Mouse (Mus musculus): Measurements from ENCODE around the gene Tspoap1.

Tspoap1 gene

DNA sequence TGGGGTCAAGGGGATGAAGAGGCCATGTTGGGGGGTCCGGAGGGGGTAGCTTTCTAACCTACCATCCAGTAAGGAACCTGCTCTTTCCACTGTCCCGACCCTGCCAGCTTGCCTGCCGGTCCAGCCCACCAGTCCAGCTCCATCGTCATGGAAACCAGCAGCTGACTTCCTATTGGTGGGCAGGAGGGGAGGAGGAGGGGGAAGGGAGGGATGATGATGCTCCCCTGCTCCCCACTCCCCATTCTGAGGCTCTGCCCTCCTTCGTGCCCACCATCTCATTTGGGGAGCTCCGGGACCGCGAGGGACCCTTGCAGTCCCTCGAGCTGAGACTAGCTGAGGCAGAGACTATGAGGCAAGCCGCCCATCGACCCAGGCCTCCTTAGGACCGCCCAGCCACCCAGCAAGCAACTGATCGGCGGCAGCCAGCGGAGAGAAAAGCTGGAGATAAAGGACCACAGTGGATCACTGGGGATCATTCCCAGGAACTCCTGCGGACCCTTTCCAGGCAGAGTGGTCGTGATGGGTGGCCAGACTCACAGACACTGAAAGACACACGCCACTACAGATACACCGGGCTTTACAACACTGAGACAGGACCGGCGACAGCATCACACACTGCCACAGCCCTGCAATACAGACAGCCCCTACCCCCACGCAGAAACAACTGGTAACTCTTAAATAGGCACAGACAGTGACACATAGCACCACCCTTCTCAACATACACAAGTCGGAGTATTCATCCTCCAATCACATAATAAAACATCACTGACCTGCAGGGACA is at the start of gene Tspoap1:
Tspoap1 (plus strand) TSS at position 241 of the 781 bp plus-strand sequence.
- DNase-seq (ENCODE audit: low read depth in 2 of 2, low spot score in 2 of 2), result no peak

DNA sequence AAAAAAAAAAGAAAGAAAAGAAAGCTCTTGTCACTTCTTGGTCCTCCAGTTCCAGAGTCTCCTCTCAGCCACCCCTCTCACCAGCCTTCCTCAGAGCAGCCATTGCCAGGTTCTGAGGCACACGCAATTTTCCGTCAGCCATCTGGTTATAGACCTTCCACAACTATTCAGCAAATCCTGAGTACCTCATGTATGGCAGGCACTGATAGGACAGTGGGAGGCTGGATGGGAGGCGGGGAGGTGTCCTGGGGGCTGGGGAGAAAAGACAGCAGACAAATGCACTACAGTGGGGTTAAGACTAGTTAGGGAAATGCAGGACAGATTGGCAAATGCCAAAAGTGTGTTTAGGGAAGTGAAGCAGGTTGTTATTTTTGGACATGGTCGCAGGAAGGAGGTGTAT is 48.2 kb upstream of the Tspoap1 start:
- no peak for DNase-seq (ENCODE audit: low read depth in 2 of 2, low spot score in 2 of 2)

DNA sequence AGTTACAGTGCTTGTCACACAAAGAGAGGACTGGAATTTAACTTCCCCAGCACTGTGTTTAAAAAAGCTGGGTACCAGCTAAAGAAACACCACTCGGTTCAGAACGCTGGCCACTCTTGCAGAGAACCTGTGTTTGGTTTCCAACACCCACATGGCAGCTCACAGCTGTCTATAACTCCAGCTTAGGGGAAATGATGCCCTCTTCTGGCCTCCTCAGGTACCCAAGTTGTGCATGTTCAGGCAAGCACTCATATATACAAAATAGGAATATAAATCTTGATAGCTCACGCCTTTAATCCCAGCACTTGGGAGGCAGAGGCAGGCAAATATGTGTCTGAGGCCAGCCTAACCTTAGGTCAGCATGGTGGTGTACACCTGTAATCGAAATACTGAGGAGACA is 44.3 kb upstream of the Tspoap1 start:
- DNase-seq (ENCODE audit: low read depth in 2 of 2, low spot score in 2 of 2), result no peak

DNA sequence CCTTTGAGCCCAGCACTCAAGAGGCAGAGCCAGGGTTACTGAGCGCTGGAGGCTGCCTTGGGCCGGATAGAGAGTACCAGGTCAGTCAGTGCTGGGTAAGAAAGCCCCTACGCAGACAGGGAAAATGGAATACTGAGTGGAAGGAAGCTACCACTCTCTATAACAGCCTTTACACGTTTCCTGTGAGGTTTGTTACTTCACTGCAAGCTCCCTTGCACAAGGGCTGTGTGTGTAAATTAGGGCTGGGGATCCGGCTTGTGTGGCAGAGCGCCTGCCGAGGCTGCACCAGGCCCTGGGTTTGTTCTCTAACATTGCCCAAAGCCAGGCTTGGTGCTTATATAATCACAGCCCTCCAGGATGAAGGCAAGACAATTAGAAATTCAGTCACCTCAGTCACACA is 40.8 kb upstream of the Tspoap1 start:
- no peak for DNase-seq (ENCODE audit: low read depth in 2 of 2, low spot score in 2 of 2)

DNA sequence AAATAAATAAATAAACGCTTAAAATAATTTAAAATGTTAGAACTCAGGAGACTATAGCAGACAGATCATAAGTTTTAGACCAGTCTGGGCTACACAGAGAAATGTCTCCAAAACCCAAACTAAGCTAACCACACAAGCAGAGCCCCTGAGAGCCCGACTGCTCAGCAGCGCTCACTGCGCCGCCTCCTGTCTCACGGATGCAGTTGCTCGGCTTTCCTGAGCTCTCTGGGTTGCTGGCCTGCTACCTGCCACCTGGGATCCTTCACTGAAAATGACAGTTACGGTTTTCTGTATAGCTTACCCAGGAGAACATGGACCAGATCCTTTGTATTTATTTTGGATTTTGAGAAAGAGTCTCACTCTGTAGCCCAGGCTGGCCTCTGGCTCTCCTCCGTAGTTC is 40.0 kb upstream of the Tspoap1 start:
- peak; percentile 53 to 65 for DNase-seq (ENCODE audit: low read depth in 2 of 2, low spot score in 2 of 2)

DNA sequence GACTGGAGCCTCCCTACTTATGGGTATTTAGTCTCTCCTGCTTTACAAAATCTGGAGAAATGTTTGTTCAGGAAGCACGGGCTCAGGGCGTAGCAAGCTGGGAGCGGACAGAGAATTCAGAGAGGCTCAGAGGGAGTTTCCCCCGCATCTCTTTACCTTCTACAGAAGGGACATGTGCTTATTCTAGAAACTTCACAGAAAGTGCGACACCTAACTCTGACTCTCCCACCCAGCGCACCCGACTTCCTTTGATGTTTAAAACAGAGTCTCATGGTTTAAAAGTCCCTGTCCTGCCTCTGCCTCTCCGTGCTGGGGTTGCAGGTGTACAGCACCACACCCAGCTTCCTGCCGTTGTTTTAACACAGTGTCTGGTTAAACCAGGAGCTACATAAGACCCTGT is 39.5 kb upstream of the Tspoap1 start:
- DNase-seq (ENCODE audit: low read depth in 2 of 2, low spot score in 2 of 2), result peak; percentile 74 to 80

- DNase-seq (ENCODE audit: low read depth in 2 of 2, low spot score in 2 of 2), result no peak
Observed at GRCm38 (mm10) chr11:87722168-87722567, 38.2 kb upstream of the Tspoap1 start.

DNA sequence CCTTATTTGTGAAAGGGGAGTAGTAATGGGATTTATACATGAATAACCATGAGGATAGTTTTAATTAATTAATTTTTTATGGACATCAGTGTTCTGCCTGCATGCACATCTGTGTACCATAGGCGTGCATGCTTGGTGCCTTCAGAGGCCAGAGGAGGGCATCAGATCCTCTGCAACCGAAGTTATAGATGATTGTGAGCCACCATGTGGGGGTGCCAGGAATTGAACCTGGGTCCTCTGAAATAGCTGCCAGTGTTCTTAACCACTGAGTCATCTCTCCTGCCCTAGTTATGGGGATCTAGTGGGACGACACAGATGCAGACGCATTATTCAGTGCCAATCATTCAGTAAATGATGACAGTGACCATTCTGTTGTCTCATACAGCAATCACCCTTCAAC is 37.5 kb upstream of the Tspoap1 start:
- DNase-seq (ENCODE audit: low read depth in 2 of 2, low spot score in 2 of 2), result no peak

GRCm38 (mm10) chr11:87725515-87725914 is 34.8 kb upstream of the Tspoap1 start:
- DNase-seq (ENCODE audit: low read depth in 2 of 2, low spot score in 2 of 2), result no peak

- no peak for DNase-seq (ENCODE audit: low read depth in 2 of 2, low spot score in 2 of 2)
Observed at GRCm38 (mm10) chr11:87725964-87726562, 34.3 kb upstream of the Tspoap1 start.

DNA sequence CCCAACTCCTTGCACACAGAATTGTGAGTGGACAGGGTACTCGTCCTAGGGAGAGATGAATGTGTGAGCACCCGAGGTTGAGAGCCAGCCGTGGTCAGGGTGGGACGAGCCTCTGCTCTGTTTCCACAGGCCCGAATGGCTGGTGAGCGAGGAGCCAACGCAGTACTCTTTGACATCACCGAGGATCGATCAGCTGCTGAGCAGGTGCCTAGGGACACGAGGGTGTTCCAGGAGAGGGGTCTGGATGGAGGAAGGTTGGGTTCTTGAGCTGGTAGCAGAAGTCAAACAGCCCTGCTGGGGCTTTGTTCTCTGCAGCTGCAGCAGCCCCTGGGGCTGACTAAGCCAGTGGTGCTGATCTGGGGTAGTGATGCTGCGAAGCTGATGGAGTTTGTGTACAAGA is 33.3 kb upstream of the Tspoap1 start:
- DNase-seq (ENCODE audit: low read depth in 2 of 2, low spot score in 2 of 2), result no peak

DNA sequence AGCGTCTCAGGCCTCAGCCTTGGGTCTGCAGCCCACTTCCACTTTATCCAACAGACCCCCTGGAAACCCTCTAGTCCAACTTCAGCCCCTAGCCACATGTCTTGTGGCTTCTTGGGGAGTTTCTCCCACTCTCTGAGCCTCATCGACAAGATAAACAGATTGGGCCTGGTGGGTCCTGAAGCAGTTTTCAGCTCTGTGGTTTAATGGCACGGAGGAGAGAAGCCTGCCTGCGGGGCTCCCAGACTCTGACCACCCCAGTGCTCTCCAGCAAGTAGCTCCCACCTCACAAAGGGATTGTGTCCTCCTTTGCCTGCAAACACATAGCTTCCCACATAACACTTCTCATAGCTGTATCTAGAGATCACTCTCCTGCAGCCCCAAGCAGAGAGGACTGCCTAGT is 32.9 kb upstream of the Tspoap1 start:
- DNase-seq (ENCODE audit: low read depth in 2 of 2, low spot score in 2 of 2), result no peak

GRCm38 (mm10) chr11:87728850-87729592 is 31.3 kb upstream of the Tspoap1 start:
- no peak for DNase-seq (ENCODE audit: low read depth in 2 of 2, low spot score in 2 of 2)

DNA sequence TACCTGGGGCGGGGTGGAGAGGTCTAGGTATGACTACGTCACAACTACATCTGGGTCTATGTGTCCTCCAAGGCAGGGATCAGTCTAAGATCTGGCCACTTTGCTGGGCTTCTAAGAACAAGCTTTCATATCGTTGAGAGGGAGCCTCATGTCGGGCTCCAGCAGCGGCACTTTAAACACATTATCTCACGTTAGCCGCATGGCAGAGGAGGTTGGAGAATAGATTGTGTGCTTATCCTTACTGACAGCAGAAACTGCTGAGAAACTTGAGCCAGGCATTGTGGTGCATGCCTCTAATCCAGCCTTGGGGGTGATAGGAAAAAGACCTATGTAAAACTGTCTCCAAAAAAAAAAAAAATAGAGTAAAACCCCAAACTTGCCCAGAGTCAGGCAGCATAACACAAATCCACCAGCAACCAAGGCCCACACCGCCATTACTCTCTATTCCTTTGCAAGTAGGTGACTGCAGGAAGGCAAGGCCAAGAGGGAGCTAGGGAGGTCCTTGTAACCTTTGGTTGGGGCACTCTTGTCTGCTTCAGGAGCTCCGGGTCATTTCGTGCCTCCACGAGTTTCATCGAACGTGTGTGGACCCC is 30.7 kb upstream of the Tspoap1 start:
- DNase-seq (ENCODE audit: low read depth in 2 of 2, low spot score in 2 of 2), result no peak

GRCm38 (mm10) chr11:87730652-87731310 is 29.6 kb upstream of the Tspoap1 start:
- no peak for DNase-seq (ENCODE audit: low read depth in 2 of 2, low spot score in 2 of 2)

- peak in 1 of 2 experiments; percentile 55 for DNase-seq (ENCODE audit: low read depth in 2 of 2, low spot score in 2 of 2)
Observed at GRCm38 (mm10) chr11:87734346-87734745, 26.0 kb upstream of the Tspoap1 start.

DNA sequence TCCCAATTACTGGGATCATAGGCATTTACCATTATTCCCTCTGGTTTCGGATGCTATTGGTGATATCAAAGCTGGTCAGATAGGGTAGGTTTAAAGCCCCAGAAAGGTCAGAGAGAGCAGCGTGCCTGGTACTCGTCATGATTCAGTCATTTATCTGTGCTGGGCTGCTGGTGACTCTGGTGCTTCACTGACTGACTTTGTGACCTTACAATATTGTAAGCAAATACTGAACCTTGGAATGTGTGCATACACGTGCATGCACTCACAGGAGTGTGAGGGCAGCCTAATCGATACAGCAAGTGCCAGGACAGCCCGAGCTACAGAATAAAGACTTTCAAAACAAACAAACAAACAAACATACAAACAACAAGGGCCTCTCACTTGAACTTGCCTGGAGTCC is 24.6 kb upstream of the Tspoap1 start:
- no peak for DNase-seq (ENCODE audit: low read depth in 2 of 2, low spot score in 2 of 2)

GRCm38 (mm10) chr11:87736647-87737134 is 23.6 kb upstream of the Tspoap1 start:
- no peak for DNase-seq (ENCODE audit: low read depth in 2 of 2, low spot score in 2 of 2)

DNA sequence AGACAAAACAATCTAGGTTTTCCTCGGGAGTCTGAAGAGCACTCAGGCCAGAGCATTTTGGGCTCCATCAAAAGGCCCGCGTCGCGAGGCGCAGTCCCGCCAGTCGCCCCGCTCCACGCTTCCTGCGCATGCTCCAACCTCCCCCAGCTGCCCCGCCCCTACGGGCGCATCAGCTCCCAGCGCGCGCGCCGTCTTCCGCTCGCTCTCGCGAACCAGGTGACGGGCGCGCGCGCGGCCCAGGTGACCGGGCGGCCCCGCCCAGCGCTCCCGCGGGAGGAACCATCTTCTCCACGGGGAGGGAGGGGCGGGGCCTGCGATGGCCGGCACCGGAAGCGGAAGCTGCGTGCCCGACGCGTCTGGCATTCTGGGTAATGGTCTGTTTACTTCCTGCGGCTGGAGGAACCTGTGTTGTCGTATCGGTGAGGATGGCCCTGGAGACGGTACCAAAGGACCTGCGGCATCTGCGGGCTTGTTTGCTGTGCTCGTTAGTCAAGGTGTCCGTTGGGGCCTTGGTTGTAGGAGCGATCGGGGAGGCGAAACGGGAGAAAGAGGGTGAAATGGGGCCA is 23.1 kb upstream of the Tspoap1 start, which contains the start of gene Supt4a:
Supt4a (plus strand) TSS at position 378 of the 566 bp plus-strand sequence.
- peak; percentile 97 to 98 for DNase-seq (ENCODE audit: low read depth in 2 of 2, low spot score in 2 of 2)

GRCm38 (mm10) chr11:87743691-87744090 is 16.6 kb upstream of the Tspoap1 start:
- no peak for DNase-seq (ENCODE audit: low read depth in 2 of 2, low spot score in 2 of 2)

DNA sequence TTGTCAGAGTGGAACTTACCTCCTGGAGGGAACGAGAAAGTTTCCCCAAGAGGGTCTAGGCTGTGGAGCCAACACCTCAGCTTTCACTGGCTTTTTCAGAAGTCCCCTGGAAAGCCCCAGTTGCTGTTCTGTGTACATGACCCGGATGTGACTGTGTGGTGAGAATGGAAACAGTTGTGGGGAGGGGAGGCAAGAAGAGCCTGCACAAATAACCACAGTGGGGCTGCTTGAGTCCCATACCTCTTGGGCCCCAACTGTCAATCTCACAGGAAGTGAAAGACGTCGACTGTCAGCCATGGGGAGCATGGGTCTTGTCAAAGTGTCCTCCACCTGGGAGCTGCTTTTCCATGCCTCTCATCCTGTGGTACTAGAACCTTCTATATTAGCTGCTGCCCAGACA is 15.4 kb upstream of the Tspoap1 start:
- DNase-seq (ENCODE audit: low read depth in 2 of 2, low spot score in 2 of 2), result peak; percentile 75 to 81

Data from CD8-positive naive resting alpha-beta T cell, adult 2 months (primary cell).